Mouse (Mus musculus): ENCODE data around the gene Cyp11a1.

- TF ChIP-seq POLR2A (IDR thresholded peaks at IDR 0.05; ENCODE audit: insufficient read depth, low read depth, low read length) (no peak), EP300 (IDR thresholded peaks at IDR 0.05; ENCODE audit: insufficient read depth, low read depth, low read length) (no peak), CTCF (IDR thresholded peaks at IDR 0.05) (no peak)
Measured at GRCm38 (mm10) chr9:58005753-58006461, at the start of gene Cyp11a1.
